Mouse (Mus musculus) lung, adult 2 months (tissue): ENCODE results near the gene Pate2.

ENCODE experiments used
- CTCF ChIP-seq: fragments of 200-500 bp; IDR thresholded peaks from 2 replicates; pipeline ENCODE4 v1.5.1; 2011; ENCODE audit warnings: mild to moderate bottlenecking, low read length, control low read depth; ENCODE audit not compliant: insufficient read depth
- POLR2A ChIP-seq: fragments of 200-500 bp; IDR thresholded peaks from 2 replicates; pipeline ENCODE4 v1.6.1; 2011; ENCODE audit warnings: low read depth, mild to moderate bottlenecking, control low read depth, low read length, borderline replicate concordance; ENCODE audit errors: extremely low read depth

DNA sequence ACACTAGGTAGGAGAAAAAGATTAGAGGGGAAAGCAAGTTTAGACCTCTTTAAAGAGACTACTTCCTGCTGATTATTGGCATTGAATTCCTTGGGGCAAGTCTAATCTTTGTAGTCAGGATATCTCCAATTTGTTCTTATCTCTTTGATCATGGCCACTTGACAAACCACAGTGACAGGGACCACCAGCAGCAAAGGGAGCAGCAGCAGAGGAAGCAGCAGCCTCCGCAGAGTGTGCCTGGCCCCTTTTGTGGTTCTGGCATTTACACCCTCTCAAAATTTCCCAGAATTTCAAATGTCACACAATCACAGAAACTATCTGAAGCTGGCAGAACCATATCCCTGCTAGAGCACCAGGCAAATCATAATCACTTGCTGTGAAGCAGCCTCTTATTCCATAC lies 17.6 kb downstream of the Pate2 start:
- no peak for TF ChIP-seq CTCF
- no peak for TF ChIP-seq POLR2A
